Mouse (Mus musculus): ENCODE data around the gene Tgfb1i1. TPM values are rescaled to one million over a fixed set of nuclear protein-coding genes. Genes with fewer than 3 reads are reported as not detected.

The Tgfb1i1 gene
- polyA plus RNA-seq, 1 experiment from 2014 or later: 111 TPM

GRCm38 (mm10) chr7:128279750-128280149, 33.1 kb downstream of the Tgfb1i1 start:
- H3K27ac ChIP-seq (ENCODE audit: low read depth, low read length): no peak overlapping the region
- no peaks in the 10 kb centered on the region for H3K4me1 ChIP-seq (replicated peaks; ENCODE audit: control insufficient read depth, insufficient read depth, low read length)
- ATAC-seq: no peak
- 94% methylated on average over 4 of the region's 4 CpGs for WGBS
- no peak overlapping the region for H3K4me2 ChIP-seq (replicated peaks; ENCODE audit: low read depth)
- H3K9ac ChIP-seq (ENCODE audit: low read depth, low read length): no peak overlapping the region
- peaks cover 55% of the 10 kb centered on the region for H3K36me3 ChIP-seq (ENCODE audit: control insufficient read depth, insufficient read depth)
- no peaks in the 10 kb centered on the region for H3K27me3 ChIP-seq (replicated peaks; ENCODE audit: control insufficient read depth, insufficient read depth, low read length)
- H3K4me3 ChIP-seq (ENCODE audit: low read depth, low read length): no peak overlapping the region
- no peaks in the 10 kb centered on the region for H3K9me3 ChIP-seq (ENCODE audit: control insufficient read depth)
- no peak for TF ChIP-seq CTCF (IDR thresholded peaks at IDR 0.05; ENCODE audit: low read depth)

- no peak overlapping the region for H3K4me2 ChIP-seq (replicated peaks; ENCODE audit: low read depth)
- no peak overlapping the region for H3K4me3 ChIP-seq (ENCODE audit: low read depth, low read length)
- no peak for ATAC-seq
Observed at GRCm38 (mm10) chr7:128281765-128282164, 35.2 kb downstream of the Tgfb1i1 start.

GRCm38 (mm10) chr7:128282532-128283244, 36.1 kb downstream of the Tgfb1i1 start:
- Histone ChIP-seq H3K4me3 (ENCODE audit: low read depth, low read length) (no peak overlapping the region), H3K27ac (ENCODE audit: low read depth, low read length) (peak overlapping the region; percentile 66), H3K9me3 (ENCODE audit: control insufficient read depth) (no peaks in the 10 kb centered on the region), H3K9ac (ENCODE audit: low read depth, low read length) (no peak overlapping the region), H3K36me3 (ENCODE audit: control insufficient read depth, insufficient read depth) (peaks cover 55% of the 10 kb centered on the region), H3K4me1 (replicated peaks; ENCODE audit: control insufficient read depth, insufficient read depth, low read length) (no peaks in the 10 kb centered on the region), H3K27me3 (replicated peaks; ENCODE audit: control insufficient read depth, insufficient read depth, low read length) (no peaks in the 10 kb centered on the region), H3K4me2 (replicated peaks; ENCODE audit: low read depth) (no peak overlapping the region)
- ATAC-seq: peak; percentile 75
- 23% methylated on average over 7 of the region's 7 CpGs for WGBS
- TF ChIP-seq CTCF (IDR thresholded peaks at IDR 0.05; ENCODE audit: low read depth): no peak

More at GRCm38 (mm10) chr7:128281765-128282164, 35.2 kb downstream of the Tgfb1i1 start:
- Histone ChIP-seq H3K9ac (ENCODE audit: low read depth, low read length) (no peak overlapping the region), H3K36me3 (ENCODE audit: control insufficient read depth, insufficient read depth) (peaks cover 54% of the 10 kb centered on the region), H3K27ac (ENCODE audit: low read depth, low read length) (no peak overlapping the region), H3K27me3 (replicated peaks; ENCODE audit: control insufficient read depth, insufficient read depth, low read length) (no peaks in the 10 kb centered on the region), H3K9me3 (ENCODE audit: control insufficient read depth) (no peaks in the 10 kb centered on the region), H3K4me1 (replicated peaks; ENCODE audit: control insufficient read depth, insufficient read depth, low read length) (no peaks in the 10 kb centered on the region)
- TF ChIP-seq CTCF (IDR thresholded peaks at IDR 0.05; ENCODE audit: low read depth): no peak
- WGBS: 91% methylated on average over 11 of the region's 11 CpGs

GRCm38 (mm10) chr7:128284047-128284446, 37.4 kb downstream of the Tgfb1i1 start:
- H3K27ac ChIP-seq (ENCODE audit: low read depth, low read length): no peak overlapping the region
- no peaks in the 10 kb centered on the region for H3K27me3 ChIP-seq (replicated peaks; ENCODE audit: control insufficient read depth, insufficient read depth, low read length)

GRCm38 (mm10) chr7:128285060-128285459, 38.4 kb downstream of the Tgfb1i1 start:
- H3K27ac ChIP-seq (ENCODE audit: low read depth, low read length): no peak overlapping the region
- ATAC-seq: no peak
- no peak overlapping the region for H3K9ac ChIP-seq (ENCODE audit: low read depth, low read length)
- 86% methylated on average over 8 of the region's 8 CpGs for WGBS
- H3K4me1 ChIP-seq (replicated peaks; ENCODE audit: control insufficient read depth, insufficient read depth, low read length): 0 out of 2 replicates have a peak, but pooled peaks cover 6% of the 10 kb centered on the region
- no peak for TF ChIP-seq CTCF (IDR thresholded peaks at IDR 0.05; ENCODE audit: low read depth)
- no peaks in the 10 kb centered on the region for H3K27me3 ChIP-seq (replicated peaks; ENCODE audit: control insufficient read depth, insufficient read depth, low read length)
- H3K4me3 ChIP-seq (ENCODE audit: low read depth, low read length): no peak overlapping the region
- H3K36me3 ChIP-seq (ENCODE audit: control insufficient read depth, insufficient read depth): peaks cover 46% of the 10 kb centered on the region
- no peaks in the 10 kb centered on the region for H3K9me3 ChIP-seq (ENCODE audit: control insufficient read depth)
- no peak overlapping the region for H3K4me2 ChIP-seq (replicated peaks; ENCODE audit: low read depth)

More at GRCm38 (mm10) chr7:128284047-128284446, 37.4 kb downstream of the Tgfb1i1 start:
- no peak overlapping the region for H3K4me3 ChIP-seq (ENCODE audit: low read depth, low read length)
- H3K9me3 ChIP-seq (ENCODE audit: control insufficient read depth): no peaks in the 10 kb centered on the region
- no peak for TF ChIP-seq CTCF (IDR thresholded peaks at IDR 0.05; ENCODE audit: low read depth)
- ATAC-seq: no peak
- 43% methylated on average over 5 of the region's 5 CpGs for WGBS
- H3K4me1 ChIP-seq (replicated peaks; ENCODE audit: control insufficient read depth, insufficient read depth, low read length): 0 out of 2 replicates have a peak, but pooled peaks cover 6% of the 10 kb centered on the region
- H3K9ac ChIP-seq (ENCODE audit: low read depth, low read length): no peak overlapping the region
- H3K36me3 ChIP-seq (ENCODE audit: control insufficient read depth, insufficient read depth): peaks cover 52% of the 10 kb centered on the region
- no peak overlapping the region for H3K4me2 ChIP-seq (replicated peaks; ENCODE audit: low read depth)

- H3K36me3 ChIP-seq (ENCODE audit: control insufficient read depth, insufficient read depth): peaks cover 54% of the 10 kb centered on the region
- WGBS: 20% methylated on average over 9 of the region's 9 CpGs
- H3K9ac ChIP-seq (ENCODE audit: low read depth, low read length): 0 out of 2 replicates have a peak overlapping the region, but pooled peaks have one; percentile 17
- peak overlapping the region; percentile 2; the same call in 1 of the 2 replicates for H3K4me2 ChIP-seq (replicated peaks; ENCODE audit: low read depth)
- no peaks in the 10 kb centered on the region for H3K27me3 ChIP-seq (replicated peaks; ENCODE audit: control insufficient read depth, insufficient read depth, low read length)
- 0 out of 2 replicates have a peak, but pooled peaks cover 6% of the 10 kb centered on the region for H3K4me1 ChIP-seq (replicated peaks; ENCODE audit: control insufficient read depth, insufficient read depth, low read length)
- ATAC-seq: peak; percentile 89
- peak overlapping the region; percentile 36 for H3K27ac ChIP-seq (ENCODE audit: low read depth, low read length)
- peak; percentile 69 for TF ChIP-seq CTCF (IDR thresholded peaks at IDR 0.05; ENCODE audit: low read depth)
- no peaks in the 10 kb centered on the region for H3K9me3 ChIP-seq (ENCODE audit: control insufficient read depth)
- H3K4me3 ChIP-seq (ENCODE audit: low read depth, low read length): no peak overlapping the region
Observed at GRCm38 (mm10) chr7:128288923-128289544, 42.4 kb downstream of the Tgfb1i1 start.
